Mouse (Mus musculus): Measurements from ENCODE around the gene Hebp1.

Hebp1 gene

DNA sequence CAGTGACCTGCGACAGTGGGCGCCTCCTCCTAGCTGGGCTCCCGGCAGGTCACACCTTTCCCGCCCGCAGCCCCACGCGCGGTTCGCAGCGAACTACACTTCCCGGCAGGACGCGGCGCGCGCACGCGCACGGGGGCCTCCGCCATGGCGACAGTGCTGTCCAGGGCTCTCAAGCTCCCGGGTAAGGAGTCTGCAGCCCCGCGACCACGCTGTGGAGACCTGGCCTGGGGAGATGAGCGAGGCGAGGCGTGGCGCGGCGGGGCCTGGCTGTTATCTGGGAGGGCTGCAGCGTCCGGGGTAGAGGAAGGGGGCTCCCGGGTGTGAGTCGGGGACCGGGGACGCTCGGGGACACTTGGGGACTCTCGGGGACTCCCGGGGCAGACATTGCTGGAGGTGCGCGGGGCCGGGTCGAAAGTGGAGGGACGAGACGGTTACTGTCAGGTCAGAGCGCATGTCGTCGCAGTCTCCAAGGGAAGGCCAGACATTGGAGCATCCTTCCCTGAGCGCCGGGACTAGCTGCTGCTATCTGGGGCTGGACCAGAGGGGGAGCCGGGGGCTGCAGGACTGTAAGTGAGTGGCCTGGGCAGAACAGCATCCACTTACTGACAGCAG, at the start of gene Hebp1, which contains the start of gene Fam234b:
Hebp1 (minus strand) TSS at position 102 of the 612 bp plus-strand sequence.
Fam234b (plus strand) TSS at position 57 of the 612 bp plus-strand sequence.
- peak; percentile 94 for DNase-seq

DNA sequence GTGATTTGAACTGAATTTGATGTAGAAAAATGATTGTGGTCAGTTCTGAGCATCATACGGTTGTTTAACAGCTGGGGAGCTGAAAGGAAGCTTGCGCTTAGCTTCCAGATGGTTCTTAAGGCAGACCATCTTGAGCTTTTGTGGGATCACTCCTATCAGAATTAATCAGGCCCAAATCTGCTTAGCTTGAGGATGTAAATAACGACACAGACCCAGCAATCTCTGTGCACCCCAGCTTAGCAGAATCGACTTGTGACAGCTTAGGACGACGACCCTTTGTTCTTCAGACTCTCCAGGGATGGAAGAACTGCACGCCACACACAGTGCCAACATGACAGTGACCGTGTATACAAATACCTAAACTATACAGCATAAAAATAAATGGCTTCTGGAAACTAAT, 47.8 kb upstream of the Hebp1 start:
- DNase-seq = no peak

DNA sequence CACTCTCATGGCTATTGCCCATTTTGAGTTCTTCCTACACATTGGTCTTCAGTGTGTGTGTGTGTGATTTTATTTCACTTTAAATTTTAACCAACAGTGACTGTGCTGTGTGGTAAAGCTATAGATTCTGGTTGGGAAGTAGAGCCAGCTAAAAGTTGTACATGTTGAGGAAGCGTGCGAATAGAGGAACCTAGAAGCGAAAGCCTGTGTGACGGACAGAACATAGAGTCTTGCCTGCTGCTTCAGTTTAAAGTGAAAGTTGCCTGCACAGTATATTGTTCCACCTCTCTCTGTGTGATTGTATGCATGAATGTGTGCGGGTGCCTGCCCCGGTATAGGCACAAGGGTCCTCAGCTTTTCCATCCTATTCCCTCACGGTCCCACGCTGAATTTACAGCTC, 42.5 kb upstream of the Hebp1 start:
- DNase-seq = no peak

DNA sequence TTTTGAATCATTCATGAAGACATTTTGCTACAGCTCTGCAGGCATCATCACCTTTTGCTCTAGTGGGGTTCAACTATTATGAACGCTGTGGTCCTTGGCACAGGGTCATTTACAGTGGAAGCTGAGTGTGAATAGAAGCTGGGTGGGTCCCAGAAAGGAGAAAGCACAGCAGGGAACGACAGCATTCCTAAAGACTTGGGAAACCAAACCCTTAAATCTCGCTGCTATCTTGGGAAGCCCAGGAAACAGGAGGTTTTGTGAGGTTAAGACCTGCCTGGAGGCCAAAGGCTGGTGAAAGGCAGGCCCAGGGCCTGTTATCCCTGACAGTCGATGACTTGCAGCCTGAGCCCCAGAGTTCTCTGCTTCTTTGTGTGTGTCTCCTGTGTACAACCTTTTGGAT, 40.4 kb upstream of the Hebp1 start:
- no peak for DNase-seq

DNA sequence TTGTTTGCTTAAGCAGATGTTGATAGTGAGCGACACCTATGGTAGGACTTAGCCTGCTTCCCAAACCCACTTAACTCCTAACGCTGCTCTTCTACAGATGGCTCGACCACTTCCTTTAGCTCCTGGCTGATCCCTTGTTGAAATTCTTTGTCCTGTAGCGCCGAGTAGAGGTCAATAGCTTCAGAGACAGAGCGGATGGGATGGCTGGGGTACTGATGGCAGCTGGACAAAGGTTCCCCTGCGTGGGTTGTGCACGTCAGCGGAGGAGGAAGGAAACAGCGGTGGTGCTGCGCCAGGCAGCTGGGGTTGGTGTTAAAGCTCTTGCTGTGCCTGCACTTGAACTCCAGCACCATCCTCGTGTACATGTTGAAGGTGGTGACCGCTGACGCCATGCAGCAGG, 39.5 kb upstream of the Hebp1 start:
- peak; percentile 18 for DNase-seq

DNA sequence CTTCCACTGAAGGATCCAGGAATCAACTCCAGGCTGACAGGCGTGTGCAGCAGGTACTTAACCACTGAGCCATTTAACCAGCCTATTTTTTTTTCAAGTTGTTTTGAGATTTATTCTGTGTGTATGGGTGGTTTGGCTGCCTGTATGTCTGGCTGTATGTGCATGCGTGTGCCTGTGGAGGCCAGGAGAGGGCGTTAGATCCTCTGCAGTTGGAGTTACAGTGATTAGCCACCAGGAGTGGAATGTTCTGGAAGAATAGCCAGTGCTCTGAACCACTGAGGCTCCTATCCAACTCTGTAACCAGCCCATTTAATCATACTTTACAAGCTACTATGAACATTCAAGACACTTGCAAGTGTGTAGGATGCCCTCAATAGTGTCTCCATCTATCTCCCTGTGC, 38.8 kb upstream of the Hebp1 start:
- DNase-seq = no peak

DNA sequence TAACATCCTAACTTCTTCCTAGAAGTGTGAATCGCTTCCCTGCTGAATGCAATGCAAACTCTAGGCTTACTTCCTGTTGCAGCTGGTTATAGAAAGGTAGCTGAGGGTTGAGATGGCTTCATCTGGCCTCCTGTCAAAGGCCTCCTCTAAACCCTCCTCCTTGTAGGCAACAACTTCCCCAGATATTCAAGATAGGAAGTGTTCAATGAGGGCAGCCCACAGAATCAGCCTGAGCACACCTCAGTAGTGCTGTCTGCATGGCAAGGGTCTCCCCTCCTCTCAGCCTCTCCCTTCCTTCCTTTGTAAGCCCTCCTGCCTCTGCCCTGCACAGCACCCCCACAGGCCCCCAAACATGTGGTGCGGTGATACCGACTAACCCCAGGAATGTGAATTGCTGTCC, 37.9 kb upstream of the Hebp1 start:
- DNase-seq = no peak

DNA sequence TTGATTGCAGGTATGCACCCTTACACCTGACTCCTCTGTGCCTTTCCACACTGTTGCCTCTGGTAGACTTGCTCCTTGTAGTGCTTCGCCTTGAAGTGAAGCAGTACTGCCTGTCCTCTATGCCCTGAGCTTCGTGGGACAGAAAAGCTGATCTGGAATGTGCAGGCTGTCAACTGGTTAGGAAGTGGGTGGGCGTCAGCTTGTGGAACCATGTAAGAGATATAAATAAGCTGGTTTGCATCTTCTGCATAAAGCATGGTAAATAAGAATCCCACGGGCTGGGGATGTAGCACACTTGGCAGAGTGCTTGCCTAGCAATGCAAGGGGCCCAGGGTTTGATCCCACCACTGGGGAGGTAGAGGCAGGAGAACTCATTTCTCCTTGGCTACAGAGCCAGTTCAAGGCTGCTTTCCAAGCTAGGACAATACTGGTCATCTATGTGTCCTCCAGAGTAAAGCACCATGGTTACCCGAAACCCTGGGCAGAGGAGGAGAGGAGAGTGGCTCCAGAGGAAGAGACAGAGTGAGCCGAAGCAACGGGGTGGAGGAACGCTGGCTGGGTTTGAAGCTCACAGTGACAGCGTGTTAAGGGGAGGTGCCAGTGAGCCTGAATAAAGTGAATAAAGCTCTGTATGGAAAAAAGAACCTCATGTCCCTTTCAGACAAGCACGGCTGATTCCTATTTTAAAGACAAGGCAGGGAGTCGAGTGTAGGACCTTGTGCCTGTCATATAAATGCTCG, 34.8 kb upstream of the Hebp1 start:
- no peak for DNase-seq

DNA sequence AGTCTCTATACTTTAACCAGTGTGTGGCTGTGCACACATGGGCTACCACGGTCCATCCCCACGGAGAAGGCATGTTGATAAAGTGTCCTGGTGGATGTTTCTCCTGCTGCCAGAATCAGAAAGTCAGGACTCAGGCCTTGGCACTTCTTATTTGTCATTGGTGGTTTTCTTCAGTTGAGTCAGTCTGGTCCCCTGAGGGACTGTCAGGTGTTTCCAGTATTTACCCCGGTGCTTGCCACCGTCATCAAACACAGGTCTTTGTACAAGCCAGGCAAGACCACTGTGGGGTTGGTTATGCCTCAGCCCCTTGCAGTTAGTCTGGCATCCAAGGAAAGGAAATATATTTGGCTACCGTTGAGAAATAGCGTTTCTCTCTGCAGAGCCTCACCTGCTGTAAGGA, 32.8 kb upstream of the Hebp1 start:
- DNase-seq = no peak

DNA sequence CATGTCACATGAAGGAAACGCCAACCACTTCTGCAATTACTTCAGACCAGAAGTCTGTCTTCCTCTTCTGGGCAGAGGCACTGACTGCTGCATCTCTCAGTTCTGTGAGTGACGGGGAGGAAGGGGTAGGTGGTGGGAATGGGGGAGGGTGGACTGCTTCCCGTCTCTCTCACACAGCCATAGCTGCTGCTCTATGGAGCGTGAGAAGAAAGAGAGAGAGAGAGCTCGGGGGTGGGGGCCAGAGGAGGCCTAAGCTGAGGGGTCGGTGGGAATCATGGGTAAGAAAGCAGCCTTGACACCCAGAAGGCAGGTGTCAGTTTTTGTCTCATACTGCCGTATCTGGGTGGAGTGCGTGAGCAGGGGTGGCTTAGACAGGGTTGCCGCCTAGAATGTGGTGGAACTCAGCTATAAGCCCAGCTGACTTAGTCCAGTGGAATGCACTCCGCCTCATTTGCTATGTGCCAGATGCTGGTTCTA, 30.7 kb upstream of the Hebp1 start:
- DNase-seq = no peak

DNA sequence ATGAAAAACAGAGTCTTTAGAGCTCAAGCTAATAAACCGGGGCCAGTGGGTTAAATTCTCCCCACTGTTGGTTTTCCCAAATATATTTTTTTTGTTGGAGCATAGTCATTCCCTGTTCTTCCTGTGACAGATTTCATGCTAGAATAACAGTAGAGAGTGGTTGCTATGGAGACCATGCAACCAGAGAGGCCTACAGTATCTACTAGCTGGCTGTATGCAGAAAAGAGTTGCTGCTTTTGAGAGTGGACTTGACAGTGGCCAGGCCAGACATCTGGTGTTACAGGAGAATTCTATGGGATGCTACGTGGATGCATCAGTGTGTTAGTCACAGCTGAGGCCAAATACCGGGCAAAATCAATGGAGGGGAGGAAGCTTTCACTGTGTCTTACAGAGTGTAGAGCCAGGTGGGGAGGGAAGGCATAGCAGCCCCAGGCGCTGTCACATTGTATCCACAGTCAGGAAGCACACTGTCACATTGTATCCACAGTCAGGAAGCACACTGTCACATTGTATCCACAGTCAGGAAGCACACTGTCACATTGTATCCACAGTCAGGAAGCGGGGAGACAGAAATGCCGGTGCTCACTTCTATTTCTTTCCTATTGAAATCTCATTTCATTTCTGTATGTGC, 26.1 kb upstream of the Hebp1 start:
- DNase-seq = no peak

DNA sequence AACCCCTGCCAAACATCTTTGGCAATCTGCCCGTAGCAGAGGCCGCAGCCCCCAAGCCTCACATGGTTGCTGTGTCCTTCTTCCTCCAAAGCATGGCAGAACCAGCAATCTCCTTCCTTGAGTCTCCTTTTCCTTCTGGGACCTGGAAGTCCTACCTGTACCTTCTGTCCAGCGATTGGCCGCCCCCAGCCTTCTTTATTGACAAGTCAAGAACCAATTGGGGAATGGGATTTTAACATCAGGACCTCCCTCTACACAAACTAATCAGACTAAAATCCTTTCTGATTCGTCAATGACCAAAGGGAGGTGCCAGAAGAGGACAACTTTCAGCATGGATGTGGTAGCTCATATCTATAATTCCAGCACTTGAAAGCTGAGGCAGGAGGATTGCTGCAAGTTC, 22.1 kb upstream of the Hebp1 start:
- no peak for DNase-seq

DNA sequence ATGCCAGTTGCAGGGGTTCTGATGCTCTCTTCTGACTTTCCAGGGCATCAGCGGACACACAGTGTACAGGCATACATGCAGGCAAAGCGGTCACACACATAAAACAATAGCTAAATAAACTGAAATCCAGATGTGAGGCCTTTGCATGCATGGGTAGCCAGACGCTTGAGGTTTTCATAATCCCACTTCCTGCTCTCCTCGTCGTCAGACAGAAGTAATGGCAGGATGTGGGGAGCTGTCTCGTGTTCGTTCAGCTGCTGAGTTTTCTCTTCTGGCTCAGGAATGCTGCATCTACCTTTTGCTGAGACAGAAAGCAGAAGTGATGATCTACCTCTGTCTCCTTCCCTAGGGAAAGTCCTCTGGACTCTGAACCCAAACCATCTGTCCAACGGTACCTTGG, 20.5 kb upstream of the Hebp1 start:
- DNase-seq = no peak

DNA sequence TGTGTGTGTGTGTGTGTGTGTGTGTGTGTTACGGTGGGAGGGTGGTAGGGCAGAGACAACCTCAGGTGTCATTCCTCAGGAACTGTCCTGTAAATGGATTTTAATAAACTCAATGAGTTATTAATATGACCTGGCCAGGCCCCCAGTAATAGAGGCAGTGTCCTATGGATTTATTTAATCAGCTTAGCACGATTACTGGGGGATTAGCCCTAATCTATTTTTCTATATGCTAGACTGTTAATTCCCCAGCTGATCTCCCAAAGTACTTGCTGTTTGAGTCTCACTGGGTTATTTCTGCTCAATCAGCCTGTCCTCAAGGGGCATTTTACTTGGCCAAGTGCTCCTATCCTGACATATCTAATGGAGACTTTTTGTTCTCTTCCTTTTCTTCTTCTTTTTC, 14.8 kb upstream of the Hebp1 start:
- no peak for DNase-seq

DNA sequence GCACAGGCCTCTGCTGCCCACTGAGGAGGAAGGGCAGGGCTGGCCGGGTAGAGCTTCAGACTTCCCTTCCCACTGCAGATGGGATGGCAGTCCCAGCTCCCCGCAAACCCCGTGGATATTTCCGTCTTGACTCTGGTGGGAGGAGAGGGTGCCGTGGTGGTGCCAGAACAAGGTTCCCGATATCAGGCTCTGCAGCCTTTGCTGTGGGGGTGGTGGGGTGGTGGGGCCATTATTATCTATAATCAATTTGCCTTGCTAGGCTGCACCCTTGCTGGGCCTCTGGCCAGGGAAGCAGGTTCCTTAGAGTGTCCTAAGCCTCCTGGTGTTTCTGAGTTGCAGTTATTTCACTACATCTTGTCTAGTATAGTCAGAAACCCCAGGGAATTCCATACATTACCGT, 13.3 kb upstream of the Hebp1 start:
- DNase-seq = peak; percentile 62

DNA sequence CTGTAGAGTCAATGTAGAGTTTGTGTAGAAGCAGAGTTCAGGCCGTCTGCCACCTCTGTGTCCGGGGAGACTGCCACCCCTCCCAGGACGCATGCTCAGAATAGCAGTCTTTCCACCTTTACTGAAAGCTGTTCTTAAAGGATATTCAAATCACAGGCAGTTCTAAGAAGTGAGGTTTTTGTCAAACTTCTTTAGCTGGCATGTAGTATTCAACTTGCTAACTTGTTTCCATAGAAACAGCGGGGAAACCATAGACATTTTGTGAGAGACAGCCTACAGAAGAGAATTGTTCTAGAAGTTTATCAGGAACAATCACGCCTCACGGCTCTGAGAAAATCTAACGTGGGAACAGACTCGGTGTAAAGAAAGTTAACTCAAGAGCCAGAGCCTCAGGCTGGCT, 9.1 kb upstream of the Hebp1 start:
- DNase-seq = no peak

DNA sequence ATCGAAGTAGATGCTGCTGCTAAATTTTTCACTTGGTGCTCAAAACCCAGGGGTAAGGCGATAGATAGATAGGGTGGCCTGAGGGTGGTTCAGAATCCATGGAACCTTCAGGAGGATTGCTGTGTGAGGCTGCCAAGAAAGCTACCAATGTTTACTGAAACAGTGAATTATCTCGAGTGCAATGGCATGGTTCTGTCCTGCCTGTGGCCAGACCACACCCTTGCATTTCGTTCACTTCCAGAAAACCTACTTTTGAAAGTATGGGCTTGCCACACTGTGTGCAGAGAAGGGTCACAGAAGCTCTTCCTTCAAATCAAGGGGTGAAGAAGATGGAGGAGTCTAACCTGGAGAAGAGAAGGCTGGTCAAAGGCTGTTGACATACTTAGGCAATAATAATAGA, 8.0 kb upstream of the Hebp1 start:
- DNase-seq = peak; percentile 31

DNA sequence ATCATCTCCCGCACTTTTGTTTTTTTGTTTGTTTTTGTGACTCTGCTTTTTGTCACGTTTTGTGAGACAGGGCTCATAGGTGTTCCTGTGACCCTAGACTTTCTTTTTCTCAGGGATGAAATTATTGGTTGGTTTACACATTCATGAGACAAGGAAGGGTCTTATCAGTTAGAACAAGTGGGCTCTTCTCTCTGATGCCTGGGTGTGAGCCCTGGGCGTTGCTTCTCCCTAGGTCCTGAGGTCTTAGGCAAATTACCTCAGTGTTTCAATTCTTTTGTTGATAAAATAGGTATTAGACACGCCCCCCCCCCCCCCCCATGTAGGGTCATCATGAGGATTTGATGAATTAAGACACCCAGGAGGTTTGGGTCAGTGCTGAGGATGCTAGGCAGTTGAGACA, 7.0 kb upstream of the Hebp1 start:
- peak; percentile 67 for DNase-seq

DNA sequence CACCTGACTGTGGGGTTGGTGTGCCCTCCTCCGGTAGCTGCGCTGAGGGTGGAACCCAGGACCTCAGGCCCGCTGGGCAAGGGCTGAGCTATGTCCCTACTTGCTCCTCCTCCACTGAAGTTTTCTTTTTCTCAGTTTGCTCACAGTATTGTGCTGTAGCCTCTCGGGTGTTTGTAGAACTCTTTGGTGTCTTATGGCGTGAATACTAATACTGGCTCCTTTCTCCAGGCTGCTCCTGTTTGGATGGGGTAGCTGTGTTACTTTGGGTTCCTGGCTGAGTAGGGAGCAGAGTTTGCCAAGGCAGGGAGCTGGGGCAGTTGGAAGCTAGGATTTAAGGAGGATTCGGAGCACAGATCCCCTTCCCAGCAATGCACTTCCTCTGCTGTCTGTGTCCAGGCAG, 5.9 kb upstream of the Hebp1 start:
- no peak for DNase-seq

DNA sequence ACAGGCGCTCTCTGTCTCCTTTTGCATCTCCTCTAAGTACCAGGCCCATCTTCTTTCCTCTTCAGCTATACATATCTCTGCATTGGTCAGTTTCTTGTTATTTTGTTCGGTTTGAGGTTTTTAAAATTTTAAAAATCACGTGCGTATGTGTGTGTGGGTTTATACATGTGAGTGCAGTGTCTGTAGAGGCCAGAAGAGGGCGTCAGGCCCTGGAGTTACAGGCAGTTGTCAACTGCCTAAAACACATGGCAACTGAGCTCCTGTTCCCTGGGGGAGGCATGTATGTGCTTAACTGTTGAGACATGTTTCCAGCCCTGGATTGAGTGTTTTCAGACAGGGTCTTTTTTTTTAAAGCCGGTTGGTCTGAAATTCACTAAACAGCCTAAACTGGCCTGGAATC, 4.8 kb upstream of the Hebp1 start:
- no peak for DNase-seq

DNA sequence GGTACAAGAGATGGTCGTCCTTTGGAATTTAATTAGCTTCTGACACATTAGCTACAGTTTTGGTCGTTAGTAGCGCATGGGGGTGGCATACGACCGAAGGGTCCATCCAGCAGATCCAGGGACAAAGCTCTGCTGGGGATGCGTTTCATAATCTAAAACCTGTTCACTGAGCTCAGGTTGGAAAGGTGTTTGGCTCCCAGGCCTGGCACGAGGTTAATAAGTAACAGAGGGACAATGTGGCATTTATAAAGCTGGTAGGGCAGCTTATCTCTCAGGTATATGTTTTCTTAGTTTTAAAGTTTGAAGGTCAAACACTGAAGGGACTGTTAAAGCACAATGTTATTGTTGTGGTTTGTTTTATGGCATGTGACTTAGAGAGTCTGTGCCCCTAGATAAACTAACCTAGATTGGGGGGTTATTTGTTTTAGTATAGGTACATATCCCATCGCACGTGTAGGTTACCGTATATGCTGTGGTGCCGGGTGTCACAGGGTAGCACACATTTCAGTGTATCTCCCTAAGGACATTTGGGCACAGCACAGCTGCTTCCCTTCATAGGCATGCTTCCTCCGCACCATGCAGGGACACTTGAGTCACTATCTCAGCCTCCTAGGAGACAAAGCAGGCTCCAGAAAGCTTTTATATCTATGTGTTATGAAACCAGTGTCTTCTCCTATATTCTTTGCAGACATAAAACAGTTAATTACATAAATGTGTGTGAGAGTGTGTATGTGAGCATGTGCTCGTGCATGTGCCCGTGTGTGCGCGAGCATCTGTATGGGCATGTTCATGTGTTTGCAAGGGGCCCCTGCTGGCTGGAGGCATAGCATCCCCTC, 2.5 kb upstream of the Hebp1 start:
- DNase-seq = no peak

DNA sequence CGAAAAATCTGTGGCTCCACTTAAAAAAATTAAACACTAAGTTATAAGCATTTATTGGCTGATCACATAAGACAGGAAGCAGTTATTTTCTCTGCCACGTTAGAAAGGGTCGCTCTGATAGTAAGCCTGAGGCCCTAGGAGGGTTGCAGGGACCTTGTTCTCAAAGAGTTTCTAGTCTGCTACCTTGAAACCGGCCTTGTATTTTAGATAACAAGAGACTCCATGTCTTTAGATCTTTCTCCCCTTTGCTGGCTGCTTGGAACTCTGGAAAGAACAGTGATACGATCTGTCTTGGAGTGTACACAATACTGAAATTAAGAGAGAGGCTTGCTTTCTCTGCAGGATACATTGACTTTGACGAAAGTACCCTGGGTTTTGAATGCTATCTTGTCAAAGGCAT, 904 bp upstream of the Hebp1 start:
- no peak for DNase-seq

DNA sequence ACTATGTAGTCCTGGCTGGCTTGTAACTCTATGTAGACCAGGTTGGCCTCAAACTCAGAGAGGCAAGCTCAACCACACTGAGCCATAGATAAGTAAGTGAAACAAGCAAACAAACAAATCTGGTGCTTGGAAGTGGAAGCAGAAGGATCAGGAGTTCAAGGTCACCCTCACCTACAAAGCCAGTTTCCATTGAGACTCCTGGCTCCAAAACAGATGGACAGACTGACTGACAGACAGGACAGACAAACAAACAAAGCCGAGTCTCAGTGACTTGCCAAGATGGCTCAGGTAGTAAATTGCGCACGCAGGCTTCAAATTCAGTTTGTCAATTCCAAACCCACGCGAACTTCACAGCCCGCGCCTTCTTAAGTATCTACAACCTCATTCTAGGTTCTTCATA, 376 bp downstream of the Hebp1 start:
- no peak for DNase-seq
